1 mouse cellular context compared by ENCODE assay signal in genomic region chr3:146180341-146180740, GRCm38 (mm10).
TF ChIP-seq lines count a peak whose summit lies in the region.

No protein-coding gene starts in this region.

TF ChIP-seq in MEL, 35 proteins besides CTCF, POLR2A, EP300 and RAD21 (continued from another document):
- TF ChIP-seq MYB (IDR thresholded peaks at IDR 0.05; ENCODE audit: low read depth, low read length) (no peak), GATA1 (IDR thresholded peaks at IDR 0.05; ENCODE audit: low read depth, low read length) (no peak), ZNF384 (IDR thresholded peaks at IDR 0.05; ENCODE audit: low read depth, low read length) (no peak)
